Mouse (Mus musculus) gastrocnemius, adult 2 months (tissue): ENCODE data around the gene Nt5m. TPM values are rescaled to one million over a fixed set of nuclear protein-coding genes. Genes with fewer than 3 reads are reported as not detected.

ENCODE experiments used
- DNase-seq: peaks from one replicate; pipeline ENCODE4 v3.0.0; 2022
- H3K27ac ChIP-seq: fragments of 200-600 bp; 2 replicates; pipeline ENCODE4 v1.8.1; 2022; ENCODE audit warnings: mild to moderate bottlenecking
- H3K4me3 ChIP-seq: fragments of 200-600 bp; 2 replicates; pipeline ENCODE4 v1.8.1; 2022; ENCODE audit warnings: mild to moderate bottlenecking, moderate library complexity
- CTCF ChIP-seq: fragments of 200-600 bp; IDR thresholded peaks from 2 replicates; pipeline ENCODE4 v1.8.1; 2022; ENCODE audit warnings: antibody characterized with exemption, mild to moderate bottlenecking, moderate library complexity
- intact Hi-C: fragments of 180-260 bp; cut with DNase I; formaldehyde crosslinking; loops from one replicate; pipeline ENCODE4 v1.15.1; 2025
- total RNA-seq, 2 experiments: library from RNA; stranded (reverse); gene quantifications; 2 replicates each; pipeline ENCODE4 v1.2.3; 2021

The Nt5m gene
- total RNA-seq, 2 experiments from 2014 or later: 17.8 to 22.2 TPM

- Histone ChIP-seq H3K4me3 (no peak overlapping the region), H3K27ac (peak overlapping the region; percentile 9; the same call in 1 of the 2 replicates)
- TF ChIP-seq CTCF: no peak
- DNase-seq: no peak
- intact Hi-C loops: no loop called here
Observed at GRCm38 (mm10) chr11:59920331-59920730, 81.1 kb downstream of the Nt5m start.

- no peak for DNase-seq
- H3K27ac ChIP-seq: no peak overlapping the region
- TF ChIP-seq CTCF: no peak
- no peak overlapping the region for H3K4me3 ChIP-seq
- intact Hi-C loops: no loop called here
Observed at GRCm38 (mm10) chr11:59921265-59921664, 82.0 kb downstream of the Nt5m start.

GRCm38 (mm10) chr11:59930031-59930430, 90.8 kb downstream of the Nt5m start:
- no peak for DNase-seq
- TF ChIP-seq CTCF: no peak
- intact Hi-C loops: no loop called here
- H3K27ac ChIP-seq: no peak overlapping the region
- H3K4me3 ChIP-seq: no peak overlapping the region

Other genes with a start within 250 kb of the Nt5m start
- gene Olfr223, start 246.2 kb upstream of the Nt5m start, total RNA-seq: not detected
- gene Mprip, start 178.1 kb upstream of the Nt5m start, total RNA-seq: 10 to 100 TPM; 75.6 to 87.2 TPM
- gene Pld6, start 51.8 kb upstream of the Nt5m start, total RNA-seq: not detected
- gene Flcn, start 29.4 kb upstream of the Nt5m start, total RNA-seq: 10 to 100 TPM; 46.3 to 51.3 TPM
- 10 to 100 TPM; 84.8 to 89.9 TPM for gene Cops3, start 391 bp downstream of the Nt5m start, total RNA-seq
- gene Med9, start 108.8 kb downstream of the Nt5m start, total RNA-seq: 10 to 100 TPM; 17.3 to 18.3 TPM
- gene Rasd1, start 125.5 kb downstream of the Nt5m start, total RNA-seq: 1 to 10 TPM in 1 of 2 experiments, under 1 TPM in 1; 0.74 to 6.3 TPM
- gene Pemt, start 207.0 kb downstream of the Nt5m start, total RNA-seq: 1 to 10 TPM; 3.4 to 3.5 TPM